Mouse (Mus musculus) hindlimb bud, embryonic 11.5 days (tissue): ENCODE measurements at regions not wholly inside any gene's neighbourhood (a gene's known extent, or its start where the extent isn't known, plus 50 kb on each side); places are given as distances from the start of the nearest gene placed in this dataset.

ENCODE experiments used
- DNase-seq: peaks from one replicate; pipeline ENCODE4 v3.0.0-alpha.2; 2012; ENCODE audit warnings: low read depth, low spot score; ENCODE audit errors: extremely low spot score

DNA sequence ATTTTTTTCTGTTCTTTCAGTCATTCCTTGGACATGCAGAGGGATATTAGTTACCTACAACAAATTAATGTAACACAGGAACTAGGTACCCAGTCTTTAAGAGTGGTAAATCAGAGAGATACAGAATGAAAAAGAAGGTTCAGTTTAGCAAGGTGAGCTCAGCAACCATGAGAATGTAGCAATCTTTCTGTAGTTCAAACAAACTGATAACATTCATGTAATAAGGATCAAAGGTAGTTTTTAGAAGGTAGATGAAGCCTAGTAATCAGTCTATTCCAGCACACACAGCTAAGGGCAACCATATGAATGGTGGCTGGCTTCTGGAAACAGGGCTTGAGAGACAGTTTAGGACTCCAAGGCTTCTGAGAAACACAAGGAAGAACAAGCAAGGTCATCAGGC lies 138.1 kb upstream of the Igf1 start:
- no peak for DNase-seq

DNA sequence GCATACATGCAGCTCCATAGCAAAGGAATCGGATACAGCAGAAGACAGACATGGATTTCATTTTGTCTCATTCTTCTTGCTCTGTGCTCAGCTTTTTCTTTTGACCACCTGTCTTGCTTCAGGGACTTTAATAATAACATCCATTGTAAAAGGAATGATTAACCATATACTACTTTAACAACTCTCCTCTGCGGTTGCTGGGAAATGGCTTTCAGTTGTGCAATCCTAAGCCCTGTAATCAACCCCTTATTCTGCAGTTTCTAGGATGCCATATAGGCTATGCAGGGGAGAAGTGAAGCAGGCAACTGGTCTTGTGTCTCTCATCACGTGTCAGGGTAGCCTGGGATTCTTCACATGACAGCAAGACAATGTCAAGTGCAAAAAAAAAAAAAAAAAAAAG lies 135.8 kb upstream of the Igf1 start:
- no peak for DNase-seq

DNA sequence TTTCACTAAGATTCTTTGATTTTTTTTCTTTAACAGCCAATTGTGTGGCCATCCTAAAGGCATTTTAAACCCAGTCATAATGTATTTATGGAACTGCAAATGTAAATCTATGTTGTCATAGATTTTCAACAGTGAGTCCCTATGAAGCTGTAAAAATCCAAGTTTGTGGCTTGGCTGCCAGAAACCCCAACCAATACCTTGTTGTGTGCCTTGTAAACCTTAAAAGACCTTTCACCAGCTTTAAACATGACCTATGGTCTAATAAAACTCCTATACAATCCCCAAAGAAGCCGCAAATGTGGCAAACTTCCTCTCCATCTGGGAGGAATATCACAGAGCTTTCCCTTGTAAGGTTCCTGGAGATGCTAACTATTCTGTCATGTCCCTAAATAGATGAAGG lies 125.4 kb upstream of the Igf1 start:
- no peak for DNase-seq

DNA sequence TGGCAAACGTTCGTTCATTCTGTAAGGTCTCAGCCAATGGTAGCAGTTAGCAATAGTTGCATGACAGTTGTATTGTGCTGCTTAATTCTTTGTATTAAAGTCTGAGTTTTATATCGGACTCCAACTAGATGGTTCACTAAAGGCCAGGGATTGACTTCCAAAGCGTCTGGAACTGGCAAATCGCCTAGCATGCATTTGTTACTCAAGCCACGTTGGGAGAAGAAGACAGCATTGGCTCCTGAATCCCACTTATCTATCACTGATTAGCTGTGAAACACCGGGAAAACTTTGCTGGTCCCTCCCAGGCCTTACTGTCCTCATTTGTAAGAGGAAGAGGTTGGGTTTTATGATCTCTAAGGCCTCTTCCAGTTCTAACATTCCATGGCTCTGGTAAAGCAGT lies 124.8 kb upstream of the Igf1 start:
- no peak for DNase-seq

DNA sequence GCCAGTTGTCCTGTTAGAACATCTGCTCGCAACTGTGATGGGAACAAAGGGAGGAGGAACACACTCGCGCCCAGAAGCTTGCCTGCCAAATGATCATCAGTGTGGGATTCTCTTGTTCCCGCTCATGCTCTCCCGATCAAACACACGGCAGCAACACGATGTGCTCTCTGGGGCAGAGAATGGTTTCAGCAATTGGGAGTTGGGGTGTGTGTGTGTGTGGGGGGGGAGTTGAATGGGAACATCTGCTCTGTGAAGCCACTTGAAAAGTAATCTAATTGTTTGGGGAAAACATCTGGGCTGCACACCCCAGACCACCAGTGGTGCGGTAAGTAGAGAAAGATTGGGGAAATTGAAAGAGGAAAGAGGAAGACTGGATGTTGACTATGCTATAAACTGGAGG lies 117.7 kb upstream of the Igf1 start:
- no peak for DNase-seq

DNA sequence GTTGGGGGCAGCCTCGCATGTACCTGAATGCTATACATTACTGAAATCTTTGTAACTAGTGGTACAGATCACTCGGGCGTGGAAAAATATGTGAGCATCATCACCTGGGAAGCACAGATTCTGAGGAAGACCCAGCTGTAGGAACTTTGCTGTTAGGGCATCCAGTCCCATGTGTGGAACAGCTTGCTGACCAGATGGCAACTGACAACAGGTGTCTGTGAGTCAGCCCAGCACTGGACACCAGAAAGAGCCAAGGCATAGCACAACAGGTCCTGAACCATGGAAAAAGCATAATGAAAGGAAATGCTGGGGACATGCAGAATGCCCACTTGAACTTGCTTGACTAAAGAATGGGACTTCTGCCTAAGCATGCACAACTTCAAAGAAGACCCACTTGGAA lies 115.3 kb upstream of the Igf1 start:
- DNase-seq, result no peak

DNA sequence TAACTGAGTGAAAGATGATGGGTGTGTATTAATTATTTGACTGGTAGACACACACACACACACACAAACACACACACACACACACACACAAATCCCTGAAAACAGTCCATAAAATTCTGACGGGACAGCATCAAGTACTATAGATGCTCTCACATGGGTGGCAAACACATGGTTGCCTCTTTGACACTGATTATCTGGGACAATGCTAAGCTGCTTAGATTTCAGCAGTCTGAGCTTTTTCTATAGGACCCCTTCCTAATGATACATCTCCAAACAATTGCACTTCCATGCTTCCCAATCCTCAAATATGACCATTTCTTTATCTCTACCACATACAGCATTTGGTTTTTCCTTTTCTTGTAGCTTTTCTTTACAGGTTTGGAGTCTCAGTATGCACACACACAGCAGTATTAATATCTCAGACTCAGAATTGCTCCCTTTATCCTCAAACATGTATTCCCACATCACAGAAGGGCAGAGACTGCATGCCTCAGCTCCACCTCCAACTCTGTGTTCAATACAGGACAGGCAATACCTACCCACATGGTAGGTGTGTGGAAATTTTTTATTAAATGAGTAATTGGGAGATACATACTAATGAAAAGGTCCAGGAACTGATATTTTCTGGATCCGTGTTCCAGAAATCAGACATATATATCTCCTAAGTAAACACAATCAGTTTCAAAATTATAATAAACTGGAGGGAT lies 110.1 kb upstream of the Igf1 start:
- DNase-seq, result no peak

DNA sequence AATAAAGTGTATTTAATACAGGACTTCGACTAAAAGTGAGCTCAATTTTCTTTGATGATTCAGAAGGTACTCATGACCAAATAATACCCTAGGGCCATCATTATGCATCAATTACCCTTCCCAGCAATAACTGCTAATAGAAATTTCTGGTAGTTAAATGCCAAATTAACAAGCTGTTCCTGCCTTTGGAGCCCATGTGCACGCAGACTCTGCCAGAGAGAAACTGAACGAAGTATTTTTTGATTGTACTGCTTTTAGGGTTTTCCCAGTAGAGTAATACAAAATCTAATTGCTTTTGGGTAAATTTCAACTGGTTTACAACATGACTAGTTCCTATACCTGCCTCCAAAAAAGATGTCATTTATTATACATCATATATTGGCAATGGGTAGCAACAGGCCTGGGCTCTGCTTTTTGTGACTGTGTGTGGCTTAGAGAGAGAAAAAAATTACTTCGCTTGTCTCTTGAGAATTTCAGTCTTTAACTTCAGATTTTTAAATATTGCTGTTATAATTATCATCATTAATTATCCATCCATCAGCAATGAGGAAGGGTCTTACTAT lies 109.4 kb upstream of the Igf1 start:
- DNase-seq, result no peak

DNA sequence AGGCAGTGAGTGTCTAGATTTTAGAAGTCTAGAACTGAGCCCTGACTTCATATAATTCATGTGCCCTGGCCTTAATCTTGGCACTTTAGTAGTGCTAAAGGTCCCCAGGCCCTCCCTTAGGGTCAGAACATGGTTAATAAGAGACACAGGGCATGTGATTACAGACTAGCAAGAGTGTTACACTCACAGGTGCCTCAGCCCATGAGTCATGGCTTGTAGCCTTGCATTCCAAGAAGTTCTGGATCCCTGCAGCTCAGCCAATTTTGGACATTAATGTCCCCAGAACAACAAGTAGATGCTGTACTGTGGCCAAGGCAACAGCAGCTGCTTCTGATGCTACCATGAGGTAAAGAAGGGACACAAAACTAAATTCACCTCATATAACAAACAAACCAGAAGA lies 107.7 kb upstream of the Igf1 start:
- DNase-seq, result no peak

DNA sequence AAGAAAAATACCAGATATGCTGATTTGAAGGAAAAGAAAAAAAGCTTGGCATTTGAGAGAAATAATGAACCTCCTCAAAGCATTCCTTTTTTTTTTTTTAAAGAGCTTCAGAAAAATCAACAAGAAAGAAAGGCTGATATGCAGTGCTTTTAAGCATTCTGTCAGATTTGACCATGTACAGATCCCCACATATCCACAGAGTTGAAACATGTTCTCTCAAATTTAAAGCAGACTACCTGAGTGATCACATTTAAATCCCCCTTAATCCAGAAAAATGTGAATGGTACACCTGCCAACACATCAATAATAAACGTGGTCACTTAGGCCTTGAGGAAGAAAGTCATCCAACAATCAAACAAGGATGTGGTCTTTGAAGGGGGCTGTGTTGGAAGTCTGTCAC lies 107.1 kb upstream of the Igf1 start:
- DNase-seq, result no peak

DNA sequence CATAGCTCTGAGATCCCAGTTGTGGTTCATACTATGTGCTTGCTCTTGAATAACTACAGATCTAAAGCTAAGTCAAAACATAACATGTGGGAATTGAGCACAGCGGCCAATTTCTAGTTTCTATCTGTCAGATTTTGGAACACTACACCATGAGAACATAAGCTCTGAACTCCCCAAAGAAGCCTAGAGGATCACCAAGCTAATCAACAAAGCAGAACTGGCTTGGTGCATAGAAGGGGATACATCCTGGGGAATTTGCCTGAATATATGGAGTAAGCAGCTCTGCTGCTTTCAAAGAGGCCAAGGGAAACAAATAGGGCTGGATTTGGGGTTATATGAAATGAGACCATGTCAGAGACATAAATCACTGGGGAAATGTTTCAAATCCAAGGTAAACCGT lies 105.9 kb upstream of the Igf1 start:
- DNase-seq, result no peak

DNA sequence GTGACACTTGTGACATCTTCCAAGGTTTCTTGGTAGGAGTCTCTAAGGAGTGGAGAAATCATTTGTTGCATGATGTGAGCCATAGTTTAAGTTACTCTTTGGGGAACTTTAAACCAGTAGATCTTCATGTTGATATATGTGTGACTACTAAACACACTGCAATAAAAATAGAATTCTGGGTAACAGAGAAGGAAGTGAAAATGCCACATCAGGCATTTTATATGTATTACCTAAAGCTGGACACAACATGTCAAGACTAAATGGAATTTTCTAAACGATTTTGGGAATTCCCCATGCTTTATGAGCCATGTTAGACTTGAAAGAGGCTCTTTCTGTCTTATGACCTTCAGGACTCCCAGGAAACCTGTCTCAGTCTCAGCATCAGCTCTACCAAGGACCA lies 104.6 kb upstream of the Igf1 start:
- DNase-seq, result no peak

DNA sequence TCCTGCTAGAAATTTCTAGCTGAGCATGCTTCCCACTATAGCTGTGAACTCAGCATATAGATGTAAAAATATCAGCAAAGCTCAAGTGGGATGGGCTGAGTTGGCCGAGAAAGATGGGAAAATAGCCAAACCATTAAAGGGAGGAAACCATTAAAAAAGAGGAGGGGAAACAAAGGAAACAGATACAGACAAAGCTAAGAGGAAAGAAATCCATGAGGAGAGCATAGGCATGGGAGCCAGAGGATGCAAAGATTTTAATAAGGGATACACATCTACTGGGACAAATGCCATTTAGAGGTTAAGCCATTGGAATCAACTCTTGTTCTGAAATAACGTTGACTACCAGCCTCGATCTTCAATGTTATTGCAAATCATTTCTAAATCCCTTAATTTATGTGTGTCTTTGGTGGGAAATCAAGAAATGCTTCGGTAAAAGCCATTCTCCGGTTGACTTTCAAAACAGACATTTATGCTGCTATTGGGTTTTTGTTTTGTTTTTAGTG lies 96.5 kb upstream of the Igf1 start:
- no peak for DNase-seq

DNA sequence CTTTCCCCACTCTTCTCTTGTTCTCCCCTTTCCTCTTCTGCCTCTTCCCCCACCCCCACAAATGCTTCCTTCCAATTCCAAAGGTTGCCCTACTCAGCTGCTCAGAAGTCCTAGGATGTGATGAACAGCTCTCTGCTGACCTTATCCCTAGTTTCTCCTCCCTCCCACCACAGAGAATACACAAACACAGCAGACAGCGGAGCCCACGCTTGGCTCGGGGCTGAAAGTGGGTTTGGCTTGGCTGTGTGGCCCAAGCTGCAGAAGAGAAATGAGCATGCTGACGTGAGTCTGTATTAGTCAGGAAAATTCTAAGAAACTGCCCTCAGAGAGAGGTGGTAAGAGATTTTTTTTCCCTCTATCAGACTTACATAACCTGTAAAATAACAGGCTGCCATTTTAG lies 70.5 kb upstream of the Igf1 start:
- no peak for DNase-seq

DNA sequence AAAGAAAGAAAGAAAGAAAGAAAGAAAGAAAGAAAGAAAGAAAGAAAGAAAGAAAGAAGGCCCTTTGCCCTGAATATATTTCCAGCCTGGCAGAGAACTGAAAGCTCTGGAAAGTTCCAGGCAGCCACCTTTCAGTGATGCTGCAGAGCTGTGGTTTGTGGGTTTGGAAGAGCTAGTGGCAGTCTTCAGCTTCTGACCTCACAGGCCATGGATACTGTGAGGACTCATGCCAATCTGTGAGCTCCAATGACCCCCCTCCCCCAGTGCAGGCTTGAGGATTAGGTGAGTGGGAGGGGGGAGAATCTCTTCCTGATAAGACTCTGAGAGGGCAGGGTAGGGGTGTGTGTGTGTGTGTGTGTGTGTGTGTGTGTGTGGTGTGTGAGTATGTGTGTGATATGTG lies 65.7 kb upstream of the Igf1 start:
- DNase-seq, result no peak

DNA sequence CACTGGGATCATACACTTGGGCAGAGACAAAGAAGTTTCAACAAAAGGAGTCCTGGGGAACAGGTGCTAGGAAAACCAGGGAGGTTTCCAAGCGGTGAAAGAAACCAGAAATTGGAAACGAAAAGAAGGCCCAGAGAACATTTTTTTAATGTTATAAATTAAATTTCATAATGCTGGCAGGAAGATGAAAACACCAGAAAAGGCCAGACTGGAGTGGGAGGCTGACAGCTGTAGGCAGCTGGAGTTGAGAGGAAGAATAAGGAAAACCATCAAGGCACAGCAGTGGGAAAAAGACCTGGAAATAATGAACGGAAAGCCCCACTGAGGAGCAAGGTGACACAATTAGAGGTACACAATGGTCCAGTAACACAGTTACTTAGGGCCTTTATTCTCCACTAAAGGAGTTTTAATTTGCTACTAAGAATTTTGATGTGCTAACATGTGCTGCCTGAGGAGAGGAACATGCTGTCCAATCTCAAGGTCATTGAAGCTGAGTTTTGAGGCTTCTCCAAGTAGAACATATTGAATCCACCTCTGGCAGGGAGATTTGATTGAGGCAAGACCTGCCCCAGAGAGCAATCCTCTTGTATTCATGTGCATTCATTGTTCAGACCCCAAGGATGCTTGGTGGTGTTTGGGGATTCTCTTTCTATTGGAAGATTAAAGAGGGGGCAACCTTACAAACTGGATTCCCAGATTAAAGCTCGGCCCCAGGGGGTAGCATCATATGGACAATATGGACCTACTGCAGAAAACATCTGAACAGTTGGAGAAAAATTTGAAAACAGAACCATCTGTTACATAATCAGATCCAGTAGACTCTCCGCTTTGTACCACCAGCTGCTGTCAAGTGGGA lies 53.9 kb upstream of the Igf1 start:
- DNase-seq, result no peak

DNA sequence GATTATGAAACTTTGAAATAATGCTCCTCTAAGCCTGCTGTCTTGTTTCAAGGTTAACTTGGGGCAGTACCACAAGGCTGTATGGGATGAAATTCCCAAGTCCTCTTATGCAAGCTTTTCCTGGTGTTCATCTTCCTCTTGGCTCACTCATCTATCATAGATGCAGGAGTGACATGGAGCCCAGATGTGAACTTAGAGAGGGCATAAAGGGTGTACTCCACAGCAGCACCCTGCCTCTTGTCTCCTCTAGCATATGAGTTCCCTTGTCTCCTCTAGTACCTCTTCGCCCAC lies 53.3 kb upstream of the Igf1 start:
- DNase-seq, result no peak
